Mouse (Mus musculus) heart, embryonic 13.5 days (tissue): ENCODE data around the gene Iffo2. TPM values are rescaled to one million over a fixed set of nuclear protein-coding genes. Genes with fewer than 3 reads are reported as not detected.
"Not testable (repeated sequence)": the region's sequence is repeated elsewhere in the genome, so short reads cannot be mapped to it uniquely, and the experiment has no call there.

Experiments
- ATAC-seq: fragments of 200-750 bp; cut with Nextera tagmentation; 2 replicates; pipeline ENCODE4 v1.8.0; 2017; ENCODE audit warnings: moderate TSS enrichment; ENCODE audit not compliant: insufficient number of reproducible peaks, low FRiP score, low TSS enrichment; ENCODE audit errors: extremely low read depth
- H3K27ac ChIP-seq: fragments of 300-500 bp; sonication (generic); replicated peaks from 2 replicates; pipeline ENCODE4 v1.5.1; 2015; ENCODE audit warnings: moderate library complexity, mild to moderate bottlenecking, inconsistent platforms
- H3K27me3 ChIP-seq: fragments of 300-500 bp; sonication (generic); replicated peaks from 2 replicates; pipeline ENCODE4 v1.6.1; 2015; ENCODE audit warnings: mild to moderate bottlenecking, inconsistent platforms
- H3K36me3 ChIP-seq: fragments of 300-500 bp; sonication (generic); 2 replicates; pipeline ENCODE4 v1.6.1; 2015; ENCODE audit warnings: mild to moderate bottlenecking, inconsistent platforms
- H3K4me1 ChIP-seq: fragments of 300-500 bp; sonication (generic); 2 replicates; pipeline ENCODE4 v1.6.1; 2015; ENCODE audit warnings: inconsistent platforms
- H3K4me2 ChIP-seq: fragments of 300-500 bp; sonication (generic); 2 replicates; pipeline ENCODE4 v1.6.1; 2015; ENCODE audit warnings: inconsistent platforms, mild to moderate bottlenecking, moderate library complexity
- H3K4me3 ChIP-seq: fragments of 300-500 bp; sonication (generic); 2 replicates; pipeline ENCODE4 v1.5.1; 2015; ENCODE audit warnings: moderate library complexity, mild to moderate bottlenecking, inconsistent platforms
- H3K9ac ChIP-seq: fragments of 300-500 bp; sonication (generic); 2 replicates; pipeline ENCODE4 v1.6.1; 2015; ENCODE audit warnings: inconsistent platforms, mild to moderate bottlenecking, moderate library complexity
- H3K9me3 ChIP-seq: fragments of 300-500 bp; sonication (generic); 2 replicates; pipeline ENCODE4 v1.6.1; 2016; ENCODE audit warnings: inconsistent platforms
- WGBS: fragments of 180-500 bp; shearing (Covaris S2); methylation state at CpG from one replicate; pipeline ENCODE4 v1.1.7; 2015; ENCODE audit warnings: mixed read lengths; 5-methylcytosine and 5-hydroxymethylcytosine counted together
- polyA plus RNA-seq: library from polyadenylated mRNA; unstranded; fragments of >200 nt; fragmentation: Nextera tagmentation; extraction: Ambion mirVana; gene quantifications from 2 replicates; pipeline ENCODE4 v1.2.1, GENCODE M21; 2015

Iffo2 gene
- 2.8 and 3.2 TPM in 2 replicates for polyA plus RNA-seq

DNA sequence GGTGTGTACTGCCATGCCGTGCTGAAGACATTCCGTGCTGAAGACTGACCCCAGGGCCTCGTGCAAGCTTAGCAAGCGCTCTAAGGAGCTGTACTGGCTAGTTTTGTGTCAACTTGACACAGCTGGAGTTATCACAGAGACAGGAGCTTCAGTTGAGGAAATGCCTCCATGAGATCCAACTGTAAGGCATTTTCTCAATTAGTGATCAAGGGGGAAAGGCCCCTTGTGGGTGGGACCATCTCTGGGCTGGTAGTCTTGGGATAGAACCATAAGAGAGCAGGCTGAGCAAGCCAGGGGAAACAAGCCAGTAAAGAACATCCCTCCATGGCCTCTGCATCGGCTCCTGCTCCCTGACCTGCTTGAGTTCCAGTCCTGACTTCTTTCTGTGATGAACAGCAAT lies at the start of gene Iffo2:
Iffo2 (plus strand) TSS at position 301 of the 400 bp plus-strand sequence.
- WGBS, result 83% methylated on average over 5 of the region's 5 CpGs
- not testable (repeated sequence) for H3K9ac ChIP-seq, H3K27me3 ChIP-seq, H3K4me3 ChIP-seq, ATAC-seq, H3K36me3 ChIP-seq, H3K27ac ChIP-seq, H3K4me2 ChIP-seq, H3K9me3 ChIP-seq, H3K4me1 ChIP-seq

DNA sequence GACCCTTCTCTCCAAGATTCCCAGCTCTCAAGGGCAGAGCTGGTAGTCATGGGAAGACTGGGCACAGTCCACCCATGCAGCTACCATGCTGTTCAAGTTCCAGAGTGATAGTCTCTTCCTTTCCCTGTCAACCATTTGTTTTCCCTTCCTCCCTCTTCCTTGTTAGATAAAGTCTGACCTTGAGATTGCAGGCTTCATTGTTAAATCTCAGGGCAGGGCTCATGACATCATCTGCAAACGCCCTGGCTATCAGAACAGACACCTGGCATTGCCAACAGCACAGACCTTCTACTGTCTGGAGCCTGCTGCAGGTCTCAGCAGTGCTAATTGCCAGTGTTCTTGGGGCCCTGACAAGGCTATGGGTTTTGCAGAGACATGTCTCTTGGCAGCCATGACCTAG lies 48.9 kb upstream of the Iffo2 start:
- Histone ChIP-seq H3K4me1 (peaks cover 17% of the 10 kb centered on the region), H3K27me3 (no peaks in the 10 kb centered on the region), H3K36me3 (peaks cover 98% of the 10 kb centered on the region), H3K9ac (0 out of 2 replicates have a peak overlapping the region, but pooled peaks have one; percentile 14), H3K4me2 (no peak overlapping the region), H3K9me3 (no peaks in the 10 kb centered on the region), H3K27ac (peak overlapping the region; percentile 54; the same call in 1 of the 2 replicates), H3K4me3 (no peak overlapping the region)
- WGBS, result 39% methylated on average over 1 of the region's 1 CpGs
- ATAC-seq, result no peak

DNA sequence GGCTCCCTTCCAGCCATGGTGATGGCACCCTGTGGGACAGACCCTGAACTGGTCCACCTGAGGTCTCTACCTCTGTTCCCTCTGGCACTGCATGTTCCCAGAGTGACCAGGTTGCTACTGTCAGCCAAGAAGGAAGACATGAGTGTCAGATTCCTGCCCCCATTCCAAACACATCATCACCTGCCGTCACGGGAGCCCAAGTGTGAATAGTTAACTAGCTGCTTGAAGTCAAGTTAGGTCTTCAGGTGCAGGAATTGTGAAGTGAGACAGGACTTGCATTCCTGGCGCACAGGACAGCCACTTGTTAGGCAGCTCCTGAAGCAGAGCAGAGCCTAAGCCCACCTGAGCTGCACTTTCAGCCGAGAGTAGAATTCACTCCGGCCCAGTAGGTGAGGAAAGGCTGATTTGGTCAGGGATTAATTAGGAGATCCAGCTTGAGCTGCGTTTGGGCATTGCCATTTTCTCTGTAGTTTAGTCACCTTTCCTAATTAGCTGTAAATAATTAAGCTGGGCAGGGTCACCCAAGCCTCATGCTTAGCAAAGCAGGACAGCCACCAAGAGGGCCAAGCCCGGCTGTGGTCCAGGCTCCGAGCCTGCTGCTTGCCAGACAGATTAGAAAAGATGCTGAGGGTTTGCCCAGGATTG lies 46.8 kb upstream of the Iffo2 start:
- Histone ChIP-seq H3K4me2 (no peak overlapping the region), H3K27ac (no peak overlapping the region), H3K9ac (no peak overlapping the region), H3K4me3 (no peak overlapping the region), H3K27me3 (no peaks in the 10 kb centered on the region), H3K9me3 (no peaks in the 10 kb centered on the region), H3K4me1 (peaks cover 17% of the 10 kb centered on the region), H3K36me3 (peaks cover 99% of the 10 kb centered on the region)
- WGBS, result 87% methylated on average over 8 of the region's 8 CpGs
- ATAC-seq, result no peak

DNA sequence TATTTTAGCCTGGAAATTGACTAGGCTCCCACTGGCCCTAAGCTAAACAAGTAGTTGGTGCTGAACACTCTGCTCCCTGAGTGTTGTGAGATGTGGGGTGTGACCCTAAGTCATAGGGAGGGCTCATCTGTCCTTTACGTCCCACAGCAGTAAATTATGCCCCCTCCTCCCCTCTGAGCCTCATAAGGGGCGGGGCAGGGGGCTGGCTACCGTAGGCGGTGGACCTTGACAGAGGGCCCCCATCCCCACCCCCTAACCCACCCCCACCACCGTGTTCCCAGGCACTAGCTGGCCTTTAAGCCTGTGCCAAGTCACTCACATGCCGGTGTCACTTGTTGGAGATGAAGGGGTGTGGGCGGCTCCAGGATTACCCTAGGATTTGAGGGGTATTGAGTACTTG lies 45.9 kb upstream of the Iffo2 start:
- H3K27ac ChIP-seq, result no peak overlapping the region
- no peak for ATAC-seq
- no peaks in the 10 kb centered on the region for H3K27me3 ChIP-seq
- peaks cover 99% of the 10 kb centered on the region for H3K36me3 ChIP-seq
- H3K4me3 ChIP-seq, result no peak overlapping the region
- WGBS, result 87% methylated on average over 7 of the region's 7 CpGs
- no peak overlapping the region for H3K9ac ChIP-seq
- no peak overlapping the region for H3K4me2 ChIP-seq
- H3K9me3 ChIP-seq, result no peaks in the 10 kb centered on the region
- H3K4me1 ChIP-seq, result peaks cover 17% of the 10 kb centered on the region

DNA sequence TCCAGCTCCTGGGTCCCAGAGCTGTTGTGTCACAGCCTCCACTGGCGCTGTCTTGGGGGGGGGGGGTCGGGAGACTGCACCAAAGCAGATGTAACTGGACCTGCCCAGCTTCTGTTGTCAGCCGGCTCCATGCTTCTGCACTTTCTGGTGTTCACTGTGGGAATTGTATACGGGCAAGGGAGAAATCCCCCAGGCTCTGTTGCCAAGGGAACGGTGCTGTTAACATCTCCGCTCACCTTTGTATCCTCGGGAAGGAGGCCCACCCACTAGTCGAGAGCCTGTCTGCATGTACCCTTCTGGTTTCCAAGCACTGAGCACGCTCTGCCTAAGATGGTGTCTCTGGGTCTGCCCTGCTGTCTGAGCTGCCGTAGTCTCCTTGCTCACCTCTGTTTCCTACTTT lies 43.3 kb upstream of the Iffo2 start:
- H3K27me3 ChIP-seq, result no peaks in the 10 kb centered on the region
- ATAC-seq, result no peak
- H3K36me3 ChIP-seq, result peaks cover 99% of the 10 kb centered on the region
- no peak overlapping the region for H3K27ac ChIP-seq
- peaks cover 6% of the 10 kb centered on the region for H3K4me1 ChIP-seq
- no peak overlapping the region for H3K9ac ChIP-seq
- H3K4me2 ChIP-seq, result no peak overlapping the region
- WGBS, result 82% methylated on average over 10 of the region's 10 CpGs
- no peak overlapping the region for H3K4me3 ChIP-seq
- no peaks in the 10 kb centered on the region for H3K9me3 ChIP-seq

DNA sequence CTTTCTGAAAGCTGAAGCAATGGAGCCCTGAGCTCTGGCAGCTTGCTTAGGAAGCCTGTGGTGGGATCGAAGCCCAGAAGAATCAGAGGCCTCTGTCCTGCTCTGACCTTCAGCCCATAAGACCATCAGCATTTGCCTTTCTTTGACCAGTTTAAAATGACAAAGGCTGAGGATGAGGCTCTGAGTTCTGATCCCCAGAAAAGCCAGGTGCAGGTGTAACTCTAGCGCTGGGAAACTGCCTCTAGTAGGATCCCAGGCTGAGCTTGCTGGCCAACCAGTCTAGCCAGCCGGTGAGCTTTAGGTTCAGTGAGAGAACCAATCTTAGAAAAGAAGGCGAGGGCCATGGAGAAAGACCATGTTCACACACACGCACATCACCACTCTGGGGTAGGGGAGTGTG lies 42.0 kb upstream of the Iffo2 start:
- H3K27me3 ChIP-seq, result no peaks in the 10 kb centered on the region
- no peak overlapping the region for H3K4me3 ChIP-seq
- H3K4me1 ChIP-seq, result peaks cover 13% of the 10 kb centered on the region
- H3K27ac ChIP-seq, result no peak overlapping the region
- H3K4me2 ChIP-seq, result no peak overlapping the region
- WGBS, result 87% methylated on average over 5 of the region's 5 CpGs
- no peak overlapping the region for H3K9ac ChIP-seq
- H3K36me3 ChIP-seq, result peaks cover 87% of the 10 kb centered on the region
- no peaks in the 10 kb centered on the region for H3K9me3 ChIP-seq
- no peak for ATAC-seq

DNA sequence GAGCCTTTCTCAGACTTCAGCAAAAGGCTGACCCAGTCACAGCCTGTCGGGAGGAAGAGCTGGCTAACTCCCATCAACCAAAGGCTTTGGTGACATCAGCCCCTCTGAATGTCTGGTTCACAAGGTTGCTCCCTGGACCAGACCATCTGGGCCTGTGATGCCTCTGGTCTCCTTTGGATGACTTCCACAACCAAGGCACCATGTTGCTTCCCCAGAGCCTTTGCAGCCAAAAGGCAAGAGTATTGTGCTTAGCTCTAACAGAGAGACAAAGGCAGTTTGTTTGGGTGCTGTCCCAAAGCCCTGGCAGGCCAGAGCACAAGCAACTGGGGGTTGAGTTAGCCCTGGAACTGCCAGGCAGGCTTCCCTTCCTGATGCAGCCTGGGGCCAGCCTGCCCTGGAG lies 40.4 kb upstream of the Iffo2 start:
- 71% methylated on average over 1 of the region's 1 CpGs for WGBS
- no peak overlapping the region for H3K4me2 ChIP-seq
- H3K9me3 ChIP-seq, result no peaks in the 10 kb centered on the region
- peak overlapping the region; percentile 15; the same call in 1 of the 2 replicates for H3K27ac ChIP-seq
- H3K27me3 ChIP-seq, result no peaks in the 10 kb centered on the region
- H3K4me3 ChIP-seq, result no peak overlapping the region
- H3K9ac ChIP-seq, result no peak overlapping the region; the same call in 1 of the 2 replicates
- no peak for ATAC-seq
- H3K36me3 ChIP-seq, result peaks cover 70% of the 10 kb centered on the region
- peaks cover 16% of the 10 kb centered on the region for H3K4me1 ChIP-seq

DNA sequence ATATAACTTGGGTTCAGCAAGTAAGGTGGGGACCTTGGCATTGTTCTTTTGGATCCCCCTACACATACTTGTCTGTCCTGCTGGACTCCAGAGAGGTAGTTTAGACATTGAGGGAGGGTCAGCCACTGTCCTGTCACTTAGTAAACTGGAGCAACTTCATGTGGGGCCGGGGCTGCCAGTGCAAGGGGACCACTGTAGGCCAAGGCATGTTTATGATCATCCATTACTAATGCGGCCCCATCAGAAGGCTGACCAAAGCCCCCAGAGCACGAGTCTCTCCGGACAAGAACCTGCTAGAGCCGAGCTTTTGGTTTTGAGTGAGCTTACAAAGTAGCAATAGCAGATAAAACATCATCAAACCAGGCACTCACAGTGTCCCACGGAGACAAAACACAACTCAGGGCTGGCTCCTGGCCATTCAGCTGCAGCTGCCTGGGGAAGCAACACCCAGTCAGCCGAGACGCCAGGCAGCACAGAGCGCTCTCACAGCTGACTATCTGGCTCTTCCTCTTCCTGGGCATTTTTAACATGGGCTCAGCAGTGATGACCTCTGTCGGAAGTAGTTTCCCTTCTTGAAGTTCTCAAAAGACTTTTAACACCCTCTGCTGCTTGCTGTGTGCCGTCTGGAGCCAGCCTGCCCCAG lies 39.8 kb upstream of the Iffo2 start:
- H3K27me3 ChIP-seq, result no peaks in the 10 kb centered on the region
- peaks cover 64% of the 10 kb centered on the region for H3K36me3 ChIP-seq
- H3K9ac ChIP-seq, result no peak overlapping the region; the same call in 1 of the 2 replicates
- no peak overlapping the region for H3K4me3 ChIP-seq
- no peak overlapping the region for H3K4me2 ChIP-seq
- no peaks in the 10 kb centered on the region for H3K9me3 ChIP-seq
- peaks cover 16% of the 10 kb centered on the region for H3K4me1 ChIP-seq
- WGBS, result 62% methylated on average over 11 of the region's 11 CpGs
- peak overlapping the region; percentile 15; the same call in 1 of the 2 replicates for H3K27ac ChIP-seq
- no peak for ATAC-seq

DNA sequence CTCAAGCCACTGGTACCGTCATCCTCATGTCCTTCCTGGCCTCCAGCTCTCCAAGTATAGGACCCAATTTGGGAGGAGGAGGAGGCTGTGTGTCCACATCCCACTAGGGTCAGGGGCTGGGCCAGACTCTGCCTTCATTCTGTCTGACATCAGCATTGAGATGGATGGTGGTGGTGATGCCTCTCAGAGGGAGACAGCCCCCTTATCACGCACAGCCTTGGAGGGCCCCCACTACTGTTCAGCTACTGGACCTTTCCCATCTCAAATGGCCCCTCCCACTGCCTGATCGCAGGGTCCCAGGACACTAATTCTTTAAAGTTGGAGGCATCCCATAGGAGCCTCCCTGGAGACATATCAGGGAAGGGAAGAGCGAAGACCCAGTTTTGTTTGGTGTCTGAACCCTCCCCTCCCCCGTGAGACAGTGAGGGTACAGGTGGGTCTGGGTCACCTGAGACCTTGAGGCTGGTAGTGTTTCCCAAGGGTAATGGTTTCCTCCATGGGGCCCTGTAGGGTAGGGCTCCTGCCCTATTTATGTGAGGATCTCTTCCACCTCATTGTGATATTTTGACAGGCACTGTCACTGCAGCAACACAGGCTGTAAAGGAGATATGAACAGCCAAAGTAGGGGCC lies 38.7 kb upstream of the Iffo2 start:
- no peak for ATAC-seq
- no peaks in the 10 kb centered on the region for H3K9me3 ChIP-seq
- peaks cover 54% of the 10 kb centered on the region for H3K36me3 ChIP-seq
- no peaks in the 10 kb centered on the region for H3K27me3 ChIP-seq
- H3K4me2 ChIP-seq, result no peak overlapping the region
- no peak overlapping the region for H3K9ac ChIP-seq
- H3K4me1 ChIP-seq, result peaks cover 16% of the 10 kb centered on the region
- no peak overlapping the region for H3K27ac ChIP-seq
- no peak overlapping the region for H3K4me3 ChIP-seq
- WGBS, result 85% methylated on average over 5 of the region's 5 CpGs

DNA sequence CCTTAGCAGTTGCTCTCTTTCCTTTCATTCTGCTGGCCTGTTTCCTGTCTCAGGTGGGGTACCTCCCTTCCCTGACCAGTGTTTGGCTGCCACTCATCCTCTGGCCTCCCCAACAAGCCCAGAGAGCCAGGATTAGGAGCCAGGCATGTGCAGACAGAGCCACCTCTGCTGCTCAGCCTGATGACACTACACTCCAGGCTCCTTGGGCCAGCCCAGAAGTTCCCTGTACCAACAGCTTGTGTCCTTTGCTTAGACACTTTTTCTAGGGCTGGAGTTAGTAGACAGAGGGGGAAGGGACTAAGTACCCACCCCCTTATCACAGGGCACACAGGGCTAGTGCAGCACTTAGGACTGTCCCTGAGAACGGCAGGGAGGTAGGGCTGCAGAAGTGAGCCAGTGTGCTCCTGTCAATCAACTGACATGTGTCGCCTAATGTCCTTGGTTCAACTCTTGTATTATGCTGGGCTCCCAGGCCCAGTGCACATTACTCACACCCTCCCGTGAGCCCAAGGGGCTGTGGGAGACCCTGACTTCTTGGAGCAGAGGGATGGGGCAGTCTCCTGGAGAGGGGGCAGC lies 38.0 kb upstream of the Iffo2 start:
- Histone ChIP-seq H3K9me3 (no peaks in the 10 kb centered on the region), H3K9ac (no peak overlapping the region), H3K27me3 (no peaks in the 10 kb centered on the region), H3K4me2 (no peak overlapping the region), H3K36me3 (peaks cover 47% of the 10 kb centered on the region), H3K4me1 (peaks cover 16% of the 10 kb centered on the region), H3K4me3 (no peak overlapping the region), H3K27ac (no peak overlapping the region)
- 33% methylated on average over 3 of the region's 3 CpGs for WGBS
- 0 out of 2 replicates have a peak, but pooled peaks have one; percentile 14 for ATAC-seq

DNA sequence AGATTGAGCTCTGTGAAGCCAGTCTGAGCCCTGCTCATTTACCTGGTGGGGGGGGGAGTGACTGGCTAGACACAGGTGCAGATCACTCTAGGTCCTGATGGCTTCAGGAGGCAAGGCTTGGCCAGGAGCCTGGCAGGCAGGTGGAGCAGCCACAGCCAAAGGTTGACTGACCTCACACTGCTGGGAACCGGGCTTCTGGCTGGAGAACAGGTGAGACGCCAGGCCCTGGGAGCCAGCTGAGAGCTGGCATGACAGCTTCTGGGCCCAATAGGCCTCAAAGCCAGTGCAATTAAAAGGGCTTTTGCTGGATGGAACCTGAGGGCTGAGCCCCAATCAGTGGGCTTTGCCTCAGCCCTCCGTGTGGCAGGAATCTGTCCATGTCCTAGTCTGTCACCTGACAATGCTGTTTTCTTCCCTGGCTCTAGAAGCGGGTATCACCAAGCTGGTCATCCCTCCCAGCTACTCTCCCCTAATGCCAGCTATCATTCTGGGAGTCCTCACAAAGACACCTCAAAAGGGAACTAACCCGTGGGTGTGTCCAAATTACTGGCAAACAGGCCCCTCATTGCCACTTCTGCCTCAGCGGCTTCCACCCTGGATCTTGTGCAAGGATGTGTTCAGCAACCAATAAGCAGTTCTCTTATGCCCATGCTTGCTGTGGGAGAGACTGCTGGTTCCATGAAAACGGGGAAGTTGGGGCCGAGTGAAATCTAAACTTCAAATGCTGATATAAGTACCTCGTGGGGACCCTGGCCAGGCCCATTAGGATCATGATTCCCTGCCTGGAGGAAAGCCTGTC lies 36.9 kb upstream of the Iffo2 start:
- no peak overlapping the region for H3K4me2 ChIP-seq
- peaks cover 37% of the 10 kb centered on the region for H3K36me3 ChIP-seq
- H3K4me3 ChIP-seq, result no peak overlapping the region
- no peaks in the 10 kb centered on the region for H3K27me3 ChIP-seq
- H3K9ac ChIP-seq, result no peak overlapping the region
- H3K4me1 ChIP-seq, result peaks cover 16% of the 10 kb centered on the region
- WGBS, result 68% methylated on average over 9 of the region's 9 CpGs
- H3K9me3 ChIP-seq, result no peaks in the 10 kb centered on the region
- H3K27ac ChIP-seq, result no peak overlapping the region
- no peak for ATAC-seq
